Mouse (Mus musculus): ENCODE data around the gene Hgd.
"Not testable (repeated sequence)": the region's sequence is repeated elsewhere in the genome, so short reads cannot be mapped to it uniquely, and the experiment has no call there.

Hgd gene

DNA sequence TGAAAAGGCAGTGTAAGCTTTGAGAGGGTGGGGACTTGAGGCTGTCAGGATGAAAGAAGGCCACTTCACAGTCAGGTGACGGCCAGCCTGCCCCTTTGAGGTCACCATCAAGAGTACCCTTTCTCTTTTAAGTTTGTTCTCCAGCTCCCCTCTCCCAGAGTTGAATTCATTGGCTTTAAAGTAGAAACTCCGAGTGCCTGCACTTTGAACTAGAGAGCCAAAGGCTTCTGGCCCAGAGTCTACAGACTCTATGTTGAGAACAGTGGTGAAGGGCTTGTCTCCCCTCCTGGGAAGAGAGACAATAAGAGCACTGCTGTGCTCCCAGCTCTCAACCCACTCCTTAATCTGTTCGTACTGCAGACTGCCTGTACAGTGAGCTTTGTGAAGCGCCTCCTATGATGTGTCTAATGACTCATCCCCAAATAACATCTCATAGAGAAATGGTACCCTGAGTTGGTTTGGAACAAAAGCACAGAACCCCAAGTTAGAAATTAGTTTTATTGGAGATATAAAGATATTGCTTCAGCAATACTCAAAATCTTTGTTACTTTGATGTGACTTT lies 46.5 kb downstream of the Hgd start:
- no peak for DNase-seq (ENCODE audit: low read depth in 1 of 2, low spot score in 2 of 2)

GRCm38 (mm10) chr16:37628336-37628735 lies 48.4 kb downstream of the Hgd start:
- DNase-seq (ENCODE audit: low read depth in 1 of 2, low spot score in 2 of 2) = no peak

- DNase-seq (ENCODE audit: low read depth in 1 of 2, low spot score in 2 of 2) = no peak
Measured at GRCm38 (mm10) chr16:37629011-37629410, 49.1 kb downstream of the Hgd start.

DNA sequence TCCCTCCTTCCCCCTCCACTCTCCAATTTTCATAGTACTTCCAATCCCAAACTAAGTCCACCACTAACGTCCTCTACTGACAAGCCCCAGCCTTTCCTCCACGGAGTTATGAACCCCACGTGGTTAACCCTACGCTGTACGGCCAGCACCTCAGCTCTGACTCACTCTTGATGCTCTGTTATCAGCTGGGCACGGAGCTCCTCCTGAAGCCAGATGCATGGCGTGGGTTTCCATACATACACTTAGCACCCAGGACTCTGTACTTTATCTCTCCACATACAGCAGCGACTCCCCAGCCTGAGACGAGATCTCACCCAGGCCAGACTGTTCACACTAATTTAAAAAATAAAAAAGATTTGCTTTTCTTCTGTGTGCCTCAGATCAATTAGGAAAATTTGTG lies 54.6 kb downstream of the Hgd start:
- no peak for DNase-seq (ENCODE audit: low read depth in 1 of 2, low spot score in 2 of 2)

DNA sequence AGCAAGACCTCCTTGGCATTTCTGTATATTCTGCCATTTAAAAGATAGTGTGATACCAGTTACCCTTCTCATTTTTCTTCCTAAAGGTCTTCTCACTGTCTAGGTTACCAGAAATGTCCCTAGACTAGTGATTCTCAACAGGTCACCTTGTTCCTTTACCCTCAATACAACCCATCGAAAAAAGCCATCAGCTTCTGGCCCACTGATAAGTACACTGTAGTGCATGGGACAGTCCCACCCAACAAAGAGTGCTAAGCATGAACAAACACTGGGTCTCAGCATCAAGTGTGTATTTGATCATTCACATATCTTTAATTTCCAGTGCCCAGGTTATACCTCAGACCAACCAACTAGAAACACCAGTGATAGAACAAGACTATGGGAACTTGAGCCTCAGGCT lies 55.1 kb downstream of the Hgd start:
- DNase-seq (ENCODE audit: low read depth in 1 of 2, low spot score in 2 of 2) = no peak

- DNase-seq (ENCODE audit: low read depth in 1 of 2, low spot score in 2 of 2) = no peak
Measured at GRCm38 (mm10) chr16:37636107-37636506, 56.2 kb downstream of the Hgd start.

DNA sequence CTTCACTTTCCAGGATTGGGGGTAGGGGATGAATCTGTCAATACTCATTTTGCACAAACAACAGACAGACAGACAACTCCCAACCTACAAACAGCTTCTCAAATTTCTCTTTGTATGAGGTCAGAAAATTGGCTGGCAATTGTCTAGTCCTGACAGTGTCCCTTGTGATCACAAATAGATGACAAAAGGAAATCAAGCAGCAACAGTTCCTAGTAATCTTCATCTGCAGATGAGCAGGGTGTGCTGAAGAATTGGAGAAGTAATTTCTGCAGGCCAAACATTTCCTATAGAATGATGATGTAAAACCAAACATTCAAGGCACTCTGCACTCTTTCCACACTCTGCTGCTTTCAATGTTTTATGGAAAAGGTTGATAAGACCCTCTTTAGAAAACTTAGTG lies 57.8 kb downstream of the Hgd start:
- DNase-seq (ENCODE audit: low read depth in 1 of 2, low spot score in 2 of 2) = no peak

DNA sequence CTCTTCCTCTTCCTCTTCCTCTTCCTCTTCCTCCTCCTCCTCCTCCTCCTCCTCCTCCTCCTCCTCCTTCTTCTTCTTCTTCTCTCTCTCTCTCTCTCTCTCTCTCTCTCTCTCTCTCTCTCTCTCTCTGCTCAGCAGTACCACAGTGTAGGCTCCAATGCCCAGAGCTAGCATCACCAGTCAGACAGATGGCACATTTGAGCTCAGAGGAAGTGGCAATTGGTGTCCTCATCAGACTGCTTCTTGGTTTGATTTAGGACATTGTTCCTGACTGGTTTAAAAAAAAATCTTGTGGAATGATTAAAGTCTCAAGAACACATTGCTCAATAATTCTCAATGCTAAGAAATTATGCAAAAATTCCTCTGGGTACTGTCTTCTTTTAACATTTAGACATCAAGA lies 60.6 kb downstream of the Hgd start:
- DNase-seq (ENCODE audit: low read depth in 1 of 2, low spot score in 2 of 2) = not testable (repeated sequence)

- no peak for DNase-seq (ENCODE audit: low read depth in 1 of 2, low spot score in 2 of 2)
Measured at GRCm38 (mm10) chr16:37644486-37644885, 64.5 kb downstream of the Hgd start.

- no peak for DNase-seq (ENCODE audit: low read depth in 1 of 2, low spot score in 2 of 2)
Measured at GRCm38 (mm10) chr16:37645211-37645610, 65.3 kb downstream of the Hgd start.

DNA sequence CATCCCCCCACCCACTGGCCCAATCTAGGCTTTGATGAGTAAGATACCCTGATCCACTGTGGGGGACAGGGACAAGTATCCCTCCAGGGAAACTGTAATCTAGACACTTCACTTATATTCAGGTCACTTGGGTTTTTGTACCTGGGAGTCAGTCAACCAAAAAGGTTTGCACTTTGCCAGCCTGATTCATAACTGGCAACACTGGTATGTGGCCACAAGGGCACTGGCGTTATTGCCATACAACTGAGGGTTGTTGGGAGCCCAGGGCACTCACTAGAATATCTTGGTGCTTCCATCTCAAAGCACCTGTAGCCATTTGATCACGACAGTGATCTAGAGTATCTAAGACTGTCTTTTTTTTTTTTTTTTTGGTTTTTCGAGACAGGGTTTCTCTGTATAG lies 65.8 kb downstream of the Hgd start:
- DNase-seq (ENCODE audit: low read depth in 1 of 2, low spot score in 2 of 2) = no peak

GRCm38 (mm10) chr16:37647067-37647466 lies 67.1 kb downstream of the Hgd start:
- DNase-seq (ENCODE audit: low read depth in 1 of 2, low spot score in 2 of 2) = no peak

DNA sequence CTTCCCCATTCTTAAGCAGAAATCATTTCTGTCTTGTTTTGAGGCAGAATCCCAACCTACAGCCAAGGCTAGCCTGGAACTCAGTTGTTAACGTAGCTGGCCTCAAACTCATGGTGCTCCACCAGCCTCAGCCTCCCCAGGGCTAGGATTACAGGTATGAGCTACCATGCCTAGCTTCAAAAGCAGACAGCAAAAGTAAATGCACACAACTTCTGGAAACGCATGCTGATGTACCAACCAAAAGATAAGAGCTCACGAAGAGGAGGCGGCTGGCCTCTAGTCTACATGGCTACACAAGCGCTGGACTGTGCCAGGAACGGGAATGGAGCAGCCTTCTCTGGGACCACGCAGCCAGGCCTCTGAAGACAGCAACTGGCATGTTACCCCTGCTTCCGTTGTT lies 68.0 kb downstream of the Hgd start:
- DNase-seq (ENCODE audit: low read depth in 1 of 2, low spot score in 2 of 2) = no peak

DNA sequence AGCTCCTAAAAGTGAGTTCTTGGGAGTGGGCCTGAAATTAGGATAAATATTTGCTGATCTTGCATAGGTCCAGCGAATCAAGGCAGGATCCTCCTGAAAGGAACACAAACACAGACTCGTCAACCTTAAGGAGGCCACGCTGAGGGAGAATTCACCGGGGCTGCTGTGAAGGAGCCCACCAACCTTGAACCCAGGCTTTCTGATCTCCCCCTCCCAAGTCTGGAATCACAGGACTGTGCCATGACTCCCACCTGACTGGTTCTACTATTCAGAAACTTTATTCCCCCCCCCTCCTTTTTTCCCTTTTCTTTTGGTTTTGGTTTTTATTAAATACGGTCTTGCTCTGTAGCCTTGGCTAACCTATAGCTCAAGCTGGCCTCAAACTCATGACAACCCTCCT lies 69.1 kb downstream of the Hgd start:
- DNase-seq (ENCODE audit: low read depth in 1 of 2, low spot score in 2 of 2) = no peak

DNA sequence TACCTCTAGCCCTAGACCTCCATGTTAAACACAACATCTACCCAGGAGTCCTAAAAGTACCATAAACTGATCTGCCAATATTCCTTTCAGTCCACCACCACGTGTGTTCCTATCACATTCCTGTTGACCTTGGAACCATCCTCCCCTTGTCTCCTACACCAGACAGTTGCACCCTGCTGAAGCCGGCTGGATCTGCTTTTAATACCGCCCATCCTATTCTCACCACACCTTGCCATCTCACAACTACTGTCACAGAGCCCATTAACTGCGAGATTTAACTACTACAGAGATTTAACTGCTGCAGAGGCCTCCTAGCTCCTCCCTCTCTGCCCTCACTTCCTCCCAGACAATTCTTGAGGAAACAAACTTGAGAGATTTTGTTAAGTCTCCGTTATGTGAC lies 71.5 kb downstream of the Hgd start:
- no peak for DNase-seq (ENCODE audit: low read depth in 1 of 2, low spot score in 2 of 2)

DNA sequence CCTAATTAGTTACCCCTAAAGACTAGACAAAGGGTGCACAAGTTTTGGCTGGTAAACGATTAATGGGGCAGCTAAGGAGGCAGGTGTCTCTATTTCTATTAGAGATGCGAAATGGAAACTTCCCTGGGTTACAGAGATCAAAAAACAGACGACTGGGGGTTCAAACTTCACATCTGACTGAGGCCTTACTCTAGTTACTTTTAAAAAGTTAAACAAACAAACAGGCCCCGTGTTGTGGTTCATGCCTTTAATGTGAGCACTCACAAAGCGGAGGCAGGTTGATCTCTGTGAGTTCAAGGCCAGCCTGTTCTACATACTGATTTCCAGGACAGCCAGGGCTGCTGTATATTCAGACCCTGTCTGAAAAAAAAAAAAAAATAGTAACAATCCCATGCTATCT lies 72.7 kb downstream of the Hgd start:
- DNase-seq (ENCODE audit: low read depth in 1 of 2, low spot score in 2 of 2) = no peak

DNA sequence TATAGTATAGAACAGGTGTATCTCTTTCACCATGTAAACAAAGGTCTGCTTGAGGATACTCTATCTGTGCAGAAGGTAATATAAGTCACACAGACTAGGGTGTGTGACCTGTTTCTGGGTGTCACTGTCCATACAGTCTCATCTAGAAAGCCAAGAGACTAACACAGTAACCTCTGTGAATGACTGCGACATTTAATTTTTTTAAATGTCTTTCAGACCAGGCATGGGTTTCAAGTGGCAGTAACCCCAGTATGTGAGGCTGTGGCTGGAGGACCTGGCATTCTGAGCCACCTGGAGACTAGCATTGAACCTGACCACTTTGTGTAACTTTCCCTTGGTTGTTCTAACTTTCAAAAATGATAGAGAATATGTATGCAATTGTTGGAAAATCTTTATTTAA lies 73.1 kb downstream of the Hgd start:
- no peak for DNase-seq (ENCODE audit: low read depth in 1 of 2, low spot score in 2 of 2)

GRCm38 (mm10) chr16:37653731-37654657 lies 74.0 kb downstream of the Hgd start, which contains the start of gene Ndufb4:
Ndufb4 (minus strand) TSS chr16:37654453.
- peak; percentile 69 to 84 for DNase-seq (ENCODE audit: low read depth in 1 of 2, low spot score in 2 of 2)

GRCm38 (mm10) chr16:37654831-37655455 lies 75.0 kb downstream of the Hgd start:
- DNase-seq (ENCODE audit: low read depth in 1 of 2, low spot score in 2 of 2) = no peak

DNA sequence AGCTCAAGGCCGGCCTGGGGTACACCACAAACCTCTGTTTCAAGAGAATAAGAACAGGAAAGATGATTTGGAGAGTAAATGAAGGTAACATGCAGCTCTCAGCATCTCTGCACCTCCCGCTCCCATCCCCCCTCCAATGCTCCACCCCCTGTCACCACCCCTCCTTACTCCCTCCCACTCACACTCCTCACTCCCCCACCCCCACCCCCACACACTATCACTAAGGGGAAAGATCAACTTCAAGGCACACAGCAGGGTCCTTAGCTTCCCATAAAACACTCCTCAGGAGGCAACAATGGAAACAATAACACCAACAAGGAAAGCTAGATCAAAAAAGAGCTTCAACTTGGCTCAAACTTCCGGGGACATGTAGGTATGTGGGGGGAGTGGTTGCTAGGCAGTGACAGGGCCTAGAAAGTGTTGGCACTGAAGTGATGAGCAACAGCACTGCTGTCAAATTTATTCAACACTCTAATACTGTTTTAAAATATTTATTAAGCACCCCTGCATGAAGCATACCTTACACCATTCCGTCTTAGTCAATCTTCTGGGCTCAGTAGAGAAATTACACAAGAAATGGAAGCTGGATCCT lies 75.9 kb downstream of the Hgd start:
- no peak for DNase-seq (ENCODE audit: low read depth in 1 of 2, low spot score in 2 of 2)

DNA sequence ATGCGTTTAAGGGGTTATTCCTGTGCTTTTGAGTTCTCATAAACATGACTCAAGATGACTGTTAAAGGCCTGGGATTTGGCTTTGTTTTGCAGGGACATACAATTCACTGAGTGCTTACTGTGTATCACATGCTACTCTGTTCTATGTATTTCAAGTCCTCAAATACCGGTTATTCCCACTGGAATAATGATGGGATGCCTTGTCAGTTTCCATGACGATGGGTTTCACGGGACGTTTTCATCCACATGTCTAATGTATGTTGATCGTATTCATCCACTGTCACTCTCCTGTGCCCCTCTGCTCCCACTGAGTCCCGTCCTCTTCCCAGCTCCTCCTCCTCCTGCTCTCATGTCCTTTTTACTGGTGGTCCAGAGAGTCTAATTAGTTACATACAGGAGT lies 76.8 kb downstream of the Hgd start:
- DNase-seq (ENCODE audit: low read depth in 1 of 2, low spot score in 2 of 2) = no peak

Measured in monocyte, adult 2 months (primary cell).